Mouse (Mus musculus) ovary, postnatal 10 days (tissue): ENCODE data around the gene A2ml1.

ENCODE experiments used
- DNase-seq: peaks from one replicate; pipeline ENCODE4 v3.0.0; 2022; ENCODE audit warnings: low spot score

The A2ml1 gene

GRCm38 (mm10) chr6:128549463-128550452, 31.6 kb downstream of the A2ml1 start:
- DNase-seq: no peak

GRCm38 (mm10) chr6:128548532-128548931, 32.9 kb downstream of the A2ml1 start:
- DNase-seq: no peak

- DNase-seq: no peak
Measured at GRCm38 (mm10) chr6:128545402-128545801, 36.0 kb downstream of the A2ml1 start.

GRCm38 (mm10) chr6:128543226-128543625, 38.2 kb downstream of the A2ml1 start:
- peak; percentile 1 for DNase-seq

GRCm38 (mm10) chr6:128535250-128535649, 46.2 kb downstream of the A2ml1 start:
- no peak for DNase-seq

GRCm38 (mm10) chr6:128533296-128533695, 48.1 kb downstream of the A2ml1 start:
- DNase-seq: no peak

GRCm38 (mm10) chr6:128532701-128533100, 48.7 kb downstream of the A2ml1 start:
- no peak for DNase-seq

GRCm38 (mm10) chr6:128528491-128528890, 52.9 kb downstream of the A2ml1 start:
- DNase-seq: no peak

- DNase-seq: no peak
Measured at GRCm38 (mm10) chr6:128527110-128527509, 54.3 kb downstream of the A2ml1 start.

- DNase-seq: no peak
Measured at GRCm38 (mm10) chr6:128526601-128527000, 54.8 kb downstream of the A2ml1 start, which contains the start of gene Pzp. Pzp (minus strand) TSS chr6:128526720.

GRCm38 (mm10) chr6:128525801-128526200, 55.6 kb downstream of the A2ml1 start:
- no peak for DNase-seq

- no peak for DNase-seq
Measured at GRCm38 (mm10) chr6:128523360-128523759, 58.0 kb downstream of the A2ml1 start.

GRCm38 (mm10) chr6:128519159-128519558, 62.2 kb downstream of the A2ml1 start:
- DNase-seq: no peak

GRCm38 (mm10) chr6:128505676-128506236, 75.7 kb downstream of the A2ml1 start:
- DNase-seq: no peak

GRCm38 (mm10) chr6:128504743-128505142, 76.7 kb downstream of the A2ml1 start:
- no peak for DNase-seq

- DNase-seq: no peak
Measured at GRCm38 (mm10) chr6:128495346-128495745, 86.1 kb downstream of the A2ml1 start.

- DNase-seq: no peak
Measured at GRCm38 (mm10) chr6:128494646-128495331, 86.6 kb downstream of the A2ml1 start.

- no peak for DNase-seq
Measured at GRCm38 (mm10) chr6:128491916-128492315, 89.5 kb downstream of the A2ml1 start.

- no peak for DNase-seq
Measured at GRCm38 (mm10) chr6:128490141-128490540, 91.3 kb downstream of the A2ml1 start.
